In the genomic region with DNA sequence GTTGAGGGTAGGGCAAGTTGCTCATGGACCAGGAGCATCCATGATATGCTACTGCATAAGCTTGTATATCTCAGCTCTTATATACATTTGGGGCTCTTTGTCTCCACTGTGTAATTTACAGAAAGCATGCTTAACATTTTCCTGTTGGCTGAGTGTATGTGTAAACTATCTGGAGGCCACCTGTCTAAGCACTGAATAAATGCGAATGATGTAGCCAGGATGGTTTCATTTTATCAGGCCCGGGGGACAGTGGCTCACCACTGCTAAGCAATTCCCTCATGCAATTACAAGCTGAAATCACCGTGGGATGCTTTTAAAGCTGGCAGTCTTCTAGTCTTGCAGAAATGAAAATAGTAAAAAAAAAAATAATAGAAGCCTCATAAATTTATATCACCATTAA, we compare ENCODE assay signal across 27 mouse cellular contexts. TPM values are rescaled to one million over a fixed set of nuclear protein-coding genes. Genes with fewer than 3 reads are reported as not detected.
A peak's percentile ranks its signal among the peaks of the same experiment; 100 is the strongest.
DNase-seq lines count a peak whose midpoint lies in the region; ATAC-seq and TF ChIP-seq lines count a peak whose summit lies in the region.
"Had no signal": no experiment of that assay in that cellular context is flagged by ENCODE, and none has a peak within 500 bp of the region (broad histone marks: within the 10 kb centered on the region; RNA-seq: fewer than 3 reads in every experiment).

No protein-coding gene starts in this region.

- no peaks in the 10 kb centered on the region for H3K36me3 ChIP-seq in hindbrain, embryonic 16.5 days (ENCODE audit: control insufficient read depth, insufficient read depth, low read length)
- H3K36me3 ChIP-seq in hindbrain, embryonic 12.5 days = no peaks in the 10 kb centered on the region
- H3K36me3 ChIP-seq in midbrain, postnatal 0 days (ENCODE audit: insufficient read depth, low read length) = no peaks in the 10 kb centered on the region
- no peaks in the 10 kb centered on the region for H3K36me3 ChIP-seq in midbrain, embryonic 15.5 days (replicated peaks)
- H3K36me3 ChIP-seq in CH12.LX (replicated peaks in 1 of 2; ENCODE audit: control insufficient read depth in 1 of 2, insufficient read depth in 1 of 2, low read length in 1 of 2) = no peaks in the 10 kb centered on the region
- no peaks in the 10 kb centered on the region for H3K36me3 ChIP-seq in neural tube, embryonic 14.5 days (ENCODE audit: control insufficient read depth, insufficient read depth, low read length)
- no peaks in the 10 kb centered on the region for H3K36me3 ChIP-seq in forebrain, embryonic 15.5 days
- H3K36me3 ChIP-seq: embryonic facial prominence, embryonic 15.5 days; G1E; heart, embryonic 12.5 days; heart, embryonic 15.5 days; hindbrain, embryonic 13.5 days; intestine, embryonic 15.5 days had no signal

- WGBS in hindbrain, embryonic 16.5 days = 55% methylated on average over 3 of the region's 3 CpGs
- WGBS in hindbrain, embryonic 12.5 days = 61% methylated on average over 3 of the region's 3 CpGs
- 50% methylated on average over 3 of the region's 3 CpGs for WGBS in midbrain, postnatal 0 days
- 60% methylated on average over 3 of the region's 3 CpGs for WGBS in midbrain, embryonic 15.5 days
- 38% methylated on average over 3 of the region's 3 CpGs for WGBS in neural tube, embryonic 14.5 days
- WGBS in forebrain, embryonic 15.5 days = 77% methylated on average over 3 of the region's 3 CpGs

- no peaks in the 10 kb centered on the region for H3K79me2 ChIP-seq in CH12.LX (replicated peaks; ENCODE audit: control insufficient read depth, extremely low read depth, insufficient read depth, poor library complexity, severe bottlenecking)

- TF ChIP-seq CTCF in midbrain, postnatal 0 days (IDR thresholded peaks at IDR 0.05) = no peak
- no peak for TF ChIP-seq CTCF in CH12.LX (conservative IDR thresholded peaks at IDR 0.05 in 1 of 2, IDR thresholded peaks at IDR 0.05 in 1 of 2; ENCODE audit: low read depth in 2 of 2, low read length in 2 of 2)

- H3K9ac ChIP-seq in hindbrain, embryonic 16.5 days (ENCODE audit: low read depth, low read length) = no peak overlapping the region
- no peak overlapping the region for H3K9ac ChIP-seq in hindbrain, embryonic 12.5 days
- no peak overlapping the region for H3K9ac ChIP-seq in midbrain, postnatal 0 days (replicated peaks; ENCODE audit: low read length, poor library complexity, severe bottlenecking)
- no peak overlapping the region for H3K9ac ChIP-seq in midbrain, embryonic 15.5 days
- no peak overlapping the region for H3K9ac ChIP-seq in CH12.LX (ENCODE audit: insufficient read depth, low read depth)
- H3K9ac ChIP-seq in neural tube, embryonic 14.5 days (replicated peaks; ENCODE audit: low read depth, low read length) = no peak overlapping the region
- no peak overlapping the region for H3K9ac ChIP-seq in forebrain, embryonic 15.5 days (replicated peaks)
- H3K9ac ChIP-seq: embryonic facial prominence, embryonic 15.5 days; heart, embryonic 12.5 days; heart, embryonic 15.5 days; hindbrain, embryonic 13.5 days; intestine, embryonic 15.5 days had no signal

- peak; percentile 40; the same call in 1 of the 2 replicates for ATAC-seq in hindbrain, embryonic 16.5 days
- no peak for ATAC-seq in hindbrain, embryonic 12.5 days (ENCODE audit: low FRiP score)
- no peak for ATAC-seq in midbrain, postnatal 0 days (ENCODE audit: low FRiP score)
- no peak for ATAC-seq in midbrain, embryonic 15.5 days (replicated peaks)
- ATAC-seq in neural tube, embryonic 14.5 days (ENCODE audit: low read depth) = peak; percentile 74
- no peak for ATAC-seq in forebrain, embryonic 15.5 days (replicated peaks)
- ATAC-seq in monocyte, adult 5-6 weeks (replicated peaks; ENCODE audit: insufficient number of reproducible peaks, low FRiP score, low TSS enrichment, poor library complexity, severe bottlenecking) = no peak
- ATAC-seq: forebrain, embryonic 14.5 days; intestine, embryonic 15.5 days; Patski had no signal

- dilution Hi-C loops in CH12.LX (cut with MboI; ENCODE audit: extremely low pct_ligation_motif_present, extremely low pct_unique_long_range_greater_than_20kb, low sequenced_read_pairs) = no loop called here

- no peaks in the 10 kb centered on the region for H3K9me3 ChIP-seq in hindbrain, embryonic 16.5 days (ENCODE audit: control insufficient read depth, low read length)
- no peaks in the 10 kb centered on the region for H3K9me3 ChIP-seq in hindbrain, embryonic 12.5 days (replicated peaks)
- H3K9me3 ChIP-seq in midbrain, postnatal 0 days (ENCODE audit: low read length) = no peaks in the 10 kb centered on the region
- H3K9me3 ChIP-seq in midbrain, embryonic 15.5 days = no peaks in the 10 kb centered on the region
- no peaks in the 10 kb centered on the region for H3K9me3 ChIP-seq in CH12.LX (replicated peaks; ENCODE audit: low read length)
- H3K9me3 ChIP-seq in neural tube, embryonic 14.5 days (ENCODE audit: control insufficient read depth, low read length) = no peaks in the 10 kb centered on the region
- no peaks in the 10 kb centered on the region for H3K9me3 ChIP-seq in forebrain, embryonic 15.5 days
- H3K9me3 ChIP-seq: embryonic facial prominence, embryonic 15.5 days; G1E; heart, embryonic 12.5 days; heart, embryonic 15.5 days; hindbrain, embryonic 13.5 days; intestine, embryonic 15.5 days had no signal

- no peaks in the 10 kb centered on the region for H3K4me1 ChIP-seq in hindbrain, embryonic 16.5 days (ENCODE audit: control insufficient read depth, insufficient read depth, low read depth, low read length)
- no peaks in the 10 kb centered on the region for H3K4me1 ChIP-seq in hindbrain, embryonic 12.5 days
- no peaks in the 10 kb centered on the region for H3K4me1 ChIP-seq in midbrain, postnatal 0 days (ENCODE audit: insufficient read depth, low read length)
- no peaks in the 10 kb centered on the region for H3K4me1 ChIP-seq in midbrain, embryonic 15.5 days
- H3K4me1 ChIP-seq in CH12.LX (ENCODE audit: control insufficient read depth in 1 of 2, insufficient read depth in 2 of 2) = no peaks in the 10 kb centered on the region
- peaks cover 3% of the 10 kb centered on the region; the same call in 1 of the 2 replicates for H3K4me1 ChIP-seq in neural tube, embryonic 14.5 days (ENCODE audit: control insufficient read depth, insufficient read depth, low read length)
- no peaks in the 10 kb centered on the region for H3K4me1 ChIP-seq in forebrain, embryonic 15.5 days
- H3K4me1 ChIP-seq: embryonic facial prominence, embryonic 15.5 days; heart, embryonic 12.5 days; heart, embryonic 15.5 days had no signal

- no peak overlapping the region for H3K4me3 ChIP-seq in hindbrain, embryonic 16.5 days (ENCODE audit: low read length)
- H3K4me3 ChIP-seq in hindbrain, embryonic 12.5 days = no peak overlapping the region
- H3K4me3 ChIP-seq in midbrain, postnatal 0 days (ENCODE audit: low read depth, low read length) = no peak overlapping the region
- no peak overlapping the region for H3K4me3 ChIP-seq in midbrain, embryonic 15.5 days
- no peak overlapping the region for H3K4me3 ChIP-seq in CH12.LX (replicated peaks in 1 of 3; ENCODE audit: low read depth in 2 of 3, low read length in 2 of 3, poor library complexity in 1 of 3)
- H3K4me3 ChIP-seq in neural tube, embryonic 14.5 days (ENCODE audit: low read depth, low read length) = no peak overlapping the region
- no peak overlapping the region for H3K4me3 ChIP-seq in forebrain, embryonic 15.5 days
- H3K4me3 ChIP-seq: embryonic facial prominence, embryonic 15.5 days; heart, embryonic 12.5 days; heart, embryonic 15.5 days; hindbrain, embryonic 13.5 days; intestine, embryonic 15.5 days had no signal

- no peak overlapping the region for H3K4me2 ChIP-seq in hindbrain, embryonic 16.5 days (ENCODE audit: low read length)
- no peak overlapping the region for H3K4me2 ChIP-seq in hindbrain, embryonic 12.5 days (replicated peaks)
- no peak overlapping the region for H3K4me2 ChIP-seq in midbrain, postnatal 0 days (ENCODE audit: low read depth, low read length, poor library complexity, severe bottlenecking)
- H3K4me2 ChIP-seq in midbrain, embryonic 15.5 days = no peak overlapping the region
- H3K4me2 ChIP-seq in CH12.LX (ENCODE audit: insufficient read depth, low read depth, poor library complexity, severe bottlenecking) = peak overlapping the region; percentile 27; the same call in 1 of the 2 replicates
- H3K4me2 ChIP-seq in neural tube, embryonic 14.5 days (ENCODE audit: low read depth, low read length) = no peak overlapping the region
- no peak overlapping the region for H3K4me2 ChIP-seq in forebrain, embryonic 15.5 days (replicated peaks)
- H3K4me2 ChIP-seq: embryonic facial prominence, embryonic 15.5 days; heart, embryonic 12.5 days; heart, embryonic 15.5 days; hindbrain, embryonic 13.5 days; intestine, embryonic 15.5 days had no signal

- no peak for TF ChIP-seq EP300 in CH12.LX (IDR thresholded peaks at IDR 0.05; ENCODE audit: low read length)

- TF ChIP-seq POLR2A in CH12.LX (IDR thresholded peaks at IDR 0.05; ENCODE audit: low read depth, low read length) = no peak

- peak; percentile 13 for DNase-seq in midbrain, postnatal 0 days (ENCODE audit: low spot score)
- DNase-seq in CH12.LX (ENCODE audit: extremely low read depth) = no peak
- DNase-seq: adrenal gland, adult 2 months; adrenal gland, postnatal 14 days; cerebellum, adult 11 months; cerebellum, adult 2 months; cerebellum, adult 9-11 months; cerebellum, postnatal 36 days; embryo, embryonic 11 days; gastrocnemius, postnatal 25 days; heart, adult 18-20 months; heart, postnatal 10 days; heart, postnatal 36 days had no signal

- TF ChIP-seq RAD21 in CH12.LX (IDR thresholded peaks at IDR 0.05; ENCODE audit: low read depth, low read length) = no peak

- no peaks in the 10 kb centered on the region for H3K27me3 ChIP-seq in hindbrain, embryonic 16.5 days (replicated peaks; ENCODE audit: control insufficient read depth, insufficient read depth, low read length)
- no peaks in the 10 kb centered on the region for H3K27me3 ChIP-seq in hindbrain, embryonic 12.5 days
- no peaks in the 10 kb centered on the region for H3K27me3 ChIP-seq in midbrain, postnatal 0 days (ENCODE audit: insufficient read depth, low read length)
- no peaks in the 10 kb centered on the region for H3K27me3 ChIP-seq in midbrain, embryonic 15.5 days (replicated peaks)
- no peaks in the 10 kb centered on the region for H3K27me3 ChIP-seq in CH12.LX (replicated peaks)
- H3K27me3 ChIP-seq in neural tube, embryonic 14.5 days (ENCODE audit: control insufficient read depth, insufficient read depth, low read length) = no peaks in the 10 kb centered on the region
- H3K27me3 ChIP-seq in forebrain, embryonic 15.5 days = no peaks in the 10 kb centered on the region
- H3K27me3 ChIP-seq: embryonic facial prominence, embryonic 15.5 days; heart, embryonic 12.5 days; heart, embryonic 15.5 days; hindbrain, embryonic 13.5 days; intestine, embryonic 15.5 days; Patski had no signal

- peak overlapping the region; percentile 40; the same call in 1 of the 2 replicates for H3K27ac ChIP-seq in hindbrain, embryonic 16.5 days (ENCODE audit: low read depth, low read length)
- H3K27ac ChIP-seq in hindbrain, embryonic 12.5 days = no peak overlapping the region
- no peak overlapping the region for H3K27ac ChIP-seq in midbrain, postnatal 0 days (ENCODE audit: low read depth, low read length)
- no peak overlapping the region for H3K27ac ChIP-seq in midbrain, embryonic 15.5 days
- no peak overlapping the region for H3K27ac ChIP-seq in CH12.LX (ENCODE audit: insufficient read depth, low read depth)
- H3K27ac ChIP-seq in neural tube, embryonic 14.5 days (ENCODE audit: low read depth, low read length) = no peak overlapping the region
- no peak overlapping the region for H3K27ac ChIP-seq in forebrain, embryonic 15.5 days (replicated peaks)
- H3K27ac ChIP-seq: embryonic facial prominence, embryonic 15.5 days; heart, embryonic 15.5 days; hindbrain, embryonic 13.5 days; intestine, embryonic 15.5 days had no signal

- in situ Hi-C loops in CH12.LX (cut with MboI; ENCODE audit: low pct_ligation_motif_present, low pct_unique_long_range_greater_than_20kb, low sequenced_read_pairs) = no loop called here

RNA-seq across cellular contexts. Expression of a gene that starts 24.9 kb away (rescaled TPM):
- 15.4 and 17.4 TPM in 2 replicates for polyA plus RNA-seq in hindbrain, embryonic 16.5 days (2015; fragmentation: Nextera tagmentation; extraction: Ambion mirVana)
- 14.4 and 14.7 TPM in 2 replicates for polyA plus RNA-seq in hindbrain, embryonic 12.5 days (2016; fragmentation: Nextera tagmentation; extraction: Ambion mirVana)
- 8.1 and 11.6 TPM in 2 replicates for total RNA-seq in midbrain, postnatal 0 days (2014; rRNA removed)
- 12.0 and 12.3 TPM in 2 replicates for polyA plus RNA-seq in midbrain, postnatal 0 days (2015; fragmentation: Nextera tagmentation; extraction: Ambion mirVana)
- polyA plus RNA-seq in midbrain, embryonic 15.5 days (2015; fragmentation: Nextera tagmentation; extraction: Ambion mirVana) = 11.5 and 12.4 TPM in 2 replicates
- 0.08 TPM in 2 replicates for total RNA-seq in CH12.LX (2012; rRNA removed)
- not detected in 2 replicates for total RNA-seq in CH12.LX (2014; rRNA removed)
- polyA plus RNA-seq in CH12.LX (2012; ENCODE audit: insufficient read length, low read depth) = not detected in 2 replicates
- polyA plus RNA-seq in neural tube, embryonic 14.5 days (2014; fragmentation: Nextera tagmentation; extraction: Ambion mirVana) = 14.4 and 16.3 TPM in 2 replicates
- 7.2 and 8.2 TPM in 2 replicates for polyA plus RNA-seq in forebrain, embryonic 15.5 days (2015; fragmentation: Nextera tagmentation; extraction: Ambion mirVana)
- 1.9 to 6.3 TPM (median 6.0 TPM) in 3 replicates for total RNA-seq in monocyte, adult 5-6 weeks (2017)

Comparison
In these comparisons a context has a peak if more than half of its experiments do, and no peak if none do; other contexts are left out.
1. ATAC-seq: peak in hindbrain, embryonic 16.5 days (single experiment) and neural tube, embryonic 14.5 days (single experiment); none in hindbrain, embryonic 12.5 days (single experiment), midbrain, postnatal 0 days (single experiment), midbrain, embryonic 15.5 days (single experiment), forebrain, embryonic 15.5 days (single experiment) and monocyte, adult 5-6 weeks (single experiment).